Mouse (Mus musculus): ENCODE measurements at regions not wholly inside any gene's neighbourhood (a gene's known extent, or its start where the extent isn't known, plus 50 kb on each side); places are given as distances from the start of the nearest gene placed in this dataset.

GRCm38 (mm10) chr7:70267075-70267474 is 99.5 kb downstream of the Nr2f2 start:
- in situ Hi-C loops (cut with MboI; ENCODE audit: low pct_ligation_motif_present, low pct_unique_long_range_greater_than_20kb, low sequenced_read_pairs) (no loop called here), dilution Hi-C loops (cut with MboI; ENCODE audit: extremely low pct_ligation_motif_present, extremely low pct_unique_long_range_greater_than_20kb, low sequenced_read_pairs) (no loop called here)
- no peaks in the 10 kb centered on the region for H3K79me2 ChIP-seq (replicated peaks; ENCODE audit: control insufficient read depth, extremely low read depth, insufficient read depth, poor library complexity, severe bottlenecking)
- no peak overlapping the region for H3K4me2 ChIP-seq (ENCODE audit: insufficient read depth, low read depth, poor library complexity, severe bottlenecking)
- H3K4me3 ChIP-seq (replicated peaks in 1 of 3; ENCODE audit: low read depth in 2 of 3, low read length in 2 of 3, poor library complexity in 1 of 3) = no peak overlapping the region
- no peak for DNase-seq (ENCODE audit: extremely low read depth)
- no peak overlapping the region for H3K9ac ChIP-seq (ENCODE audit: insufficient read depth, low read depth)
- no peaks in the 10 kb centered on the region for H3K27me3 ChIP-seq (replicated peaks)
- no peaks in the 10 kb centered on the region for H3K36me3 ChIP-seq (replicated peaks in 1 of 2; ENCODE audit: control insufficient read depth in 1 of 2, insufficient read depth in 1 of 2, low read length in 1 of 2)
- peaks cover 57% of the 10 kb centered on the region for H3K9me3 ChIP-seq (replicated peaks; ENCODE audit: low read length)
- no peaks in the 10 kb centered on the region for H3K4me1 ChIP-seq (ENCODE audit: control insufficient read depth in 1 of 2, insufficient read depth in 2 of 2)
- TF ChIP-seq ZMIZ1 (IDR thresholded peaks at IDR 0.05; ENCODE audit: low read depth, low read length) (no peak), HCFC1 (IDR thresholded peaks at IDR 0.05; ENCODE audit: low read depth, low read length) (no peak), SMC3 (IDR thresholded peaks at IDR 0.05; ENCODE audit: low read depth, low read length) (no peak), ELF1 (IDR thresholded peaks at IDR 0.05; ENCODE audit: low read depth, low read length) (no peak), POLR2A (IDR thresholded peaks at IDR 0.05; ENCODE audit: low read depth, low read length) (no peak), EP300 (IDR thresholded peaks at IDR 0.05; ENCODE audit: low read length) (no peak), MAFK (IDR thresholded peaks at IDR 0.05; ENCODE audit: insufficient replicate concordance, low read length) (no peak), TCF12 (IDR thresholded peaks at IDR 0.05; ENCODE audit: low read depth, low read length) (no peak), JUN (IDR thresholded peaks at IDR 0.05; ENCODE audit: insufficient read depth, low read depth, low read length) (no peak), CTCF (conservative IDR thresholded peaks at IDR 0.05 in 1 of 2, IDR thresholded peaks at IDR 0.05 in 1 of 2; ENCODE audit: low read depth in 2 of 2, low read length in 2 of 2) (no peak)
- no peak overlapping the region for H3K27ac ChIP-seq (ENCODE audit: insufficient read depth, low read depth)

GRCm38 (mm10) chr7:70256806-70257205 is 109.7 kb downstream of the Nr2f2 start:
- dilution Hi-C loops (cut with MboI; ENCODE audit: extremely low pct_ligation_motif_present, extremely low pct_unique_long_range_greater_than_20kb, low sequenced_read_pairs) = no loop called here

GRCm38 (mm10) chr7:70255072-70255471 is 111.5 kb downstream of the Nr2f2 start:
- Histone ChIP-seq H3K79me2 (replicated peaks; ENCODE audit: control insufficient read depth, extremely low read depth, insufficient read depth, poor library complexity, severe bottlenecking) (no peaks in the 10 kb centered on the region), H3K4me3 (replicated peaks in 1 of 3; ENCODE audit: low read depth in 2 of 3, low read length in 2 of 3, poor library complexity in 1 of 3) (no peak overlapping the region), H3K9me3 (replicated peaks; ENCODE audit: low read length) (peaks cover 55% of the 10 kb centered on the region), H3K27ac (ENCODE audit: insufficient read depth, low read depth) (no peak overlapping the region), H3K9ac (ENCODE audit: insufficient read depth, low read depth) (no peak overlapping the region), H3K36me3 (replicated peaks in 1 of 2; ENCODE audit: control insufficient read depth in 1 of 2, insufficient read depth in 1 of 2, low read length in 1 of 2) (no peaks in the 10 kb centered on the region), H3K4me2 (ENCODE audit: insufficient read depth, low read depth, poor library complexity, severe bottlenecking) (no peak overlapping the region), H3K27me3 (replicated peaks) (no peaks in the 10 kb centered on the region), H3K4me1 (ENCODE audit: control insufficient read depth in 1 of 2, insufficient read depth in 2 of 2) (no peaks in the 10 kb centered on the region)
- dilution Hi-C loops (cut with MboI; ENCODE audit: extremely low pct_ligation_motif_present, extremely low pct_unique_long_range_greater_than_20kb, low sequenced_read_pairs) = no loop called here
- TF ChIP-seq SIN3A (IDR thresholded peaks at IDR 0.05; ENCODE audit: low read length) (no peak), JUND (conservative IDR thresholded peaks at IDR 0.05; ENCODE audit: low read depth, low read length) (no peak), BHLHE40 (IDR thresholded peaks at IDR 0.05; ENCODE audit: low read depth, low read length) (no peak), PAX5 (IDR thresholded peaks at IDR 0.05; ENCODE audit: low read length) (no peak), JUN (IDR thresholded peaks at IDR 0.05; ENCODE audit: insufficient read depth, low read depth, low read length) (no peak), USF2 (conservative IDR thresholded peaks at IDR 0.05; ENCODE audit: low read depth, low read length) (no peak), TCF12 (IDR thresholded peaks at IDR 0.05; ENCODE audit: low read depth, low read length) (no peak), CHD1 (IDR thresholded peaks at IDR 0.05; ENCODE audit: low read depth, low read length) (no peak), UBTF (IDR thresholded peaks at IDR 0.05; ENCODE audit: low read depth, low read length) (no peak), MAZ (IDR thresholded peaks at IDR 0.05; ENCODE audit: low read depth, low read length) (no peak), ETS1 (conservative IDR thresholded peaks at IDR 0.05; ENCODE audit: low read depth, low read length) (no peak), MEF2A (IDR thresholded peaks at IDR 0.05; ENCODE audit: borderline replicate concordance, low read depth, low read length) (no peak), ZKSCAN1 (IDR thresholded peaks at IDR 0.05; ENCODE audit: borderline replicate concordance, low read depth, low read length) (no peak)
- in situ Hi-C loops (cut with MboI; ENCODE audit: low pct_ligation_motif_present, low pct_unique_long_range_greater_than_20kb, low sequenced_read_pairs) = no loop called here
- no peak for DNase-seq (ENCODE audit: extremely low read depth)

More at GRCm38 (mm10) chr7:70256806-70257205, 109.7 kb downstream of the Nr2f2 start:
- H3K79me2 ChIP-seq (replicated peaks; ENCODE audit: control insufficient read depth, extremely low read depth, insufficient read depth, poor library complexity, severe bottlenecking) = no peaks in the 10 kb centered on the region
- no peak overlapping the region for H3K4me2 ChIP-seq (ENCODE audit: insufficient read depth, low read depth, poor library complexity, severe bottlenecking)
- H3K4me1 ChIP-seq (ENCODE audit: control insufficient read depth in 1 of 2, insufficient read depth in 2 of 2) = no peaks in the 10 kb centered on the region
- no peaks in the 10 kb centered on the region for H3K27me3 ChIP-seq (replicated peaks)
- H3K27ac ChIP-seq (ENCODE audit: insufficient read depth, low read depth) = no peak overlapping the region
- no peak overlapping the region for H3K9ac ChIP-seq (ENCODE audit: insufficient read depth, low read depth)
- peaks cover 54% of the 10 kb centered on the region for H3K9me3 ChIP-seq (replicated peaks; ENCODE audit: low read length)
- DNase-seq (ENCODE audit: extremely low read depth) = no peak
- no peak for TF ChIP-seq MAFK (IDR thresholded peaks at IDR 0.05; ENCODE audit: insufficient replicate concordance, low read length)
- TF ChIP-seq MXI1 (IDR thresholded peaks at IDR 0.05; ENCODE audit: low read depth, low read length) = no peak
- TF ChIP-seq MAZ (IDR thresholded peaks at IDR 0.05; ENCODE audit: low read depth, low read length) = no peak
- TF ChIP-seq SMC3 (IDR thresholded peaks at IDR 0.05; ENCODE audit: low read depth, low read length) = no peak
- no peak for TF ChIP-seq ZC3H11A (IDR thresholded peaks at IDR 0.05; ENCODE audit: low read depth, low read length)
- TF ChIP-seq SIN3A (IDR thresholded peaks at IDR 0.05; ENCODE audit: low read length) = no peak
- TF ChIP-seq ZKSCAN1 (IDR thresholded peaks at IDR 0.05; ENCODE audit: borderline replicate concordance, low read depth, low read length) = no peak
- TF ChIP-seq ZMIZ1 (IDR thresholded peaks at IDR 0.05; ENCODE audit: low read depth, low read length) = no peak
- TF ChIP-seq POLR2AphosphoS2 (IDR thresholded peaks at IDR 0.05; ENCODE audit: low read depth, low read length) = no peak
- TF ChIP-seq MAX (IDR thresholded peaks at IDR 0.05; ENCODE audit: low read length) = no peak
- TF ChIP-seq IRF4 (IDR thresholded peaks at IDR 0.05; ENCODE audit: low read depth, low read length) = no peak
- no peak for TF ChIP-seq HCFC1 (IDR thresholded peaks at IDR 0.05; ENCODE audit: low read depth, low read length)
- no peaks in the 10 kb centered on the region for H3K36me3 ChIP-seq (replicated peaks in 1 of 2; ENCODE audit: control insufficient read depth in 1 of 2, insufficient read depth in 1 of 2, low read length in 1 of 2)
- in situ Hi-C loops (cut with MboI; ENCODE audit: low pct_ligation_motif_present, low pct_unique_long_range_greater_than_20kb, low sequenced_read_pairs) = no loop called here
- no peak overlapping the region for H3K4me3 ChIP-seq (replicated peaks in 1 of 3; ENCODE audit: low read depth in 2 of 3, low read length in 2 of 3, poor library complexity in 1 of 3)

Data from CH12.LX (cell line).